Mouse (Mus musculus) brain, embryonic 14.5 days (tissue): Measurements from ENCODE around the gene Itpr2.

Experiments
- CTCF ChIP-seq: fragments of 200-500 bp; IDR thresholded peaks from 2 replicates; pipeline ENCODE4 v1.5.1; 2012; ENCODE audit warnings: inconsistent platforms, mild to moderate bottlenecking, moderate library complexity, borderline replicate concordance; ENCODE audit not compliant: insufficient read depth, insufficient read length; ENCODE audit errors: extremely low read depth
- POLR2A ChIP-seq: fragments of 200-500 bp; IDR thresholded peaks from 2 replicates; pipeline ENCODE4 v1.6.1; 2012; ENCODE audit warnings: mild to moderate bottlenecking, inconsistent platforms, borderline replicate concordance; ENCODE audit not compliant: poor library complexity, insufficient read depth, insufficient read length, severe bottlenecking; ENCODE audit errors: extremely low read depth

DNA sequence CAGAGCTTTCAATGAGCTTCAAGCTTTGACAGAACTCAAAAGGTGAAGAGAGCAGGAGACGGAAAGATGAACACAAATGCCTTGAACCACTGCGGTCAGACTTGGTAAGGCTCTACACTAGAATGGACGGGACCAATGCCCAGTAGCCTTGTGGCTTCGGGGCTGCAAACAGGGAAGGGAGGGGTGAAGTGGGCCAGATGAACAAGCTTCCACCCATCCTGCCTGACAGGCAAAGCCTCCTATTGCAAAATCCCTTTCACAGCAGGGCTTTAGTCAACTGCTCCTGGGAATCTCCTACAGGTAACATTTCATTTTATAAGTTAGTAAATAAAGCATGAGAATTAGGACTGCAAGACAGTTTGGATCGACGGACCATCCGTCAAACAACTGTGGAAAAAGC is 70.2 kb downstream of the Itpr2 start:
- TF ChIP-seq POLR2A (no peak), CTCF (no peak)
